Mouse (Mus musculus) liver, embryonic 16.5 days (tissue): ENCODE measurements around the gene Tas1r3. TPM values are rescaled to one million over a fixed set of nuclear protein-coding genes. Genes with fewer than 3 reads are reported as not detected.

Experiments
- ATAC-seq: fragments of 200-750 bp; cut with Nextera tagmentation; 2 replicates; pipeline ENCODE4 v1.8.0; 2017; ENCODE audit warnings: low read depth, mild to moderate bottlenecking, moderate number of reproducible peaks, moderate library complexity
- H3K27ac ChIP-seq: fragments of 300-500 bp; sonication (generic); 2 replicates; pipeline ENCODE4 v1.5.1; 2014; ENCODE audit warnings: mild to moderate bottlenecking, low read length
- H3K27me3 ChIP-seq: fragments of 300-500 bp; sonication (generic); 2 replicates; pipeline ENCODE4 v1.6.1; 2014; ENCODE audit warnings: low read depth, low read length, mixed read lengths; ENCODE audit not compliant: control insufficient read depth, insufficient read depth
- H3K36me3 ChIP-seq: fragments of 300-500 bp; sonication (generic); 2 replicates; pipeline ENCODE4 v1.6.1; 2014; ENCODE audit warnings: mild to moderate bottlenecking; ENCODE audit not compliant: control insufficient read depth, insufficient read depth
- H3K4me1 ChIP-seq: fragments of 300-500 bp; sonication (generic); 2 replicates; pipeline ENCODE4 v1.6.1; 2014; ENCODE audit warnings: low read depth, low read length, mixed read lengths; ENCODE audit not compliant: control insufficient read depth
- H3K4me2 ChIP-seq: fragments of 300-500 bp; sonication (generic); 2 replicates; pipeline ENCODE4 v1.6.1; 2014; ENCODE audit warnings: low read depth, low read length, mixed read lengths
- H3K4me3 ChIP-seq: fragments of 300-500 bp; sonication (generic); 2 replicates; pipeline ENCODE4 v1.5.1; 2014; ENCODE audit warnings: low read depth, mild to moderate bottlenecking, low read length
- H3K9ac ChIP-seq: fragments of 300-500 bp; sonication (generic); 2 replicates; pipeline ENCODE4 v1.6.1; 2014; ENCODE audit warnings: low read depth, low read length
- H3K9me3 ChIP-seq: fragments of 300-500 bp; sonication (generic); replicated peaks from 2 replicates; pipeline ENCODE4 v1.6.1; 2016; ENCODE audit warnings: low read length; ENCODE audit not compliant: control insufficient read depth
- WGBS: fragments of 180-500 bp; shearing (Covaris S2); extraction: QIAGEN DNeasy Blood & Tissue Kit; methylation state at CpG from one replicate; pipeline ENCODE4 v1.1.7; 2014; ENCODE audit not compliant: insufficient replicate concordance; 5-methylcytosine and 5-hydroxymethylcytosine counted together
- polyA plus RNA-seq: library from polyadenylated mRNA; unstranded; fragments of >200 nt; fragmentation: Nextera tagmentation; extraction: Ambion mirVana; gene quantifications from 2 replicates; pipeline ENCODE4 v1.2.1, GENCODE M21; 2015

Gene Tas1r3
- polyA plus RNA-seq, 1 experiment from 2014 or later, result 0.14 TPM

- WGBS, result 90% methylated on average over 7 of the region's 7 CpGs
- ATAC-seq, result no peak
- Histone ChIP-seq H3K4me2 (no peak overlapping the region), H3K9ac (no peak overlapping the region), H3K9me3 (no peaks in the 10 kb centered on the region), H3K4me1 (peaks cover 11% of the 10 kb centered on the region), H3K27me3 (no peaks in the 10 kb centered on the region), H3K27ac (no peak overlapping the region), H3K4me3 (no peak overlapping the region), H3K36me3 (peaks cover 40% of the 10 kb centered on the region)
Measured at GRCm38 (mm10) chr4:155899355-155899754, 36.2 kb upstream of the Tas1r3 start.

GRCm38 (mm10) chr4:155898318-155898717 is 35.2 kb upstream of the Tas1r3 start:
- Histone ChIP-seq H3K4me3 (no peak overlapping the region), H3K9ac (no peak overlapping the region), H3K4me1 (peaks cover 22% of the 10 kb centered on the region), H3K4me2 (no peak overlapping the region), H3K27ac (no peak overlapping the region), H3K9me3 (no peaks in the 10 kb centered on the region), H3K27me3 (no peaks in the 10 kb centered on the region), H3K36me3 (peaks cover 32% of the 10 kb centered on the region)
- ATAC-seq, result no peak
- 73% methylated on average over 2 of the region's 2 CpGs for WGBS

- Histone ChIP-seq H3K4me1 (peaks cover 31% of the 10 kb centered on the region), H3K4me3 (no peak overlapping the region), H3K9me3 (no peaks in the 10 kb centered on the region), H3K36me3 (peaks cover 26% of the 10 kb centered on the region), H3K4me2 (no peak overlapping the region), H3K9ac (no peak overlapping the region), H3K27me3 (no peaks in the 10 kb centered on the region), H3K27ac (no peak overlapping the region)
- ATAC-seq, result no peak
- WGBS, result 91% methylated on average over 12 of the region's 12 CpGs
Measured at GRCm38 (mm10) chr4:155896461-155896860, 33.3 kb upstream of the Tas1r3 start.

GRCm38 (mm10) chr4:155895826-155896225 is 32.7 kb upstream of the Tas1r3 start:
- Histone ChIP-seq H3K9me3 (no peaks in the 10 kb centered on the region), H3K9ac (no peak overlapping the region), H3K4me3 (no peak overlapping the region), H3K4me2 (no peak overlapping the region), H3K27me3 (no peaks in the 10 kb centered on the region), H3K4me1 (peaks cover 37% of the 10 kb centered on the region), H3K36me3 (peaks cover 24% of the 10 kb centered on the region), H3K27ac (no peak overlapping the region)
- WGBS, result 78% methylated on average over 4 of the region's 4 CpGs
- no peak for ATAC-seq

GRCm38 (mm10) chr4:155895216-155895615 is 32.1 kb upstream of the Tas1r3 start:
- WGBS, result 73% methylated on average over 6 of the region's 6 CpGs
- ATAC-seq, result no peak

GRCm38 (mm10) chr4:155894311-155894881 is 31.2 kb upstream of the Tas1r3 start:
- peaks cover 14% of the 10 kb centered on the region for H3K36me3 ChIP-seq
- no peaks in the 10 kb centered on the region for H3K9me3 ChIP-seq
- H3K27ac ChIP-seq, result peak overlapping the region; percentile 66
- peak overlapping the region; percentile 81 for H3K4me3 ChIP-seq
- H3K4me1 ChIP-seq, result peaks cover 41% of the 10 kb centered on the region
- 9% methylated on average over 8 of the region's 8 CpGs for WGBS
- ATAC-seq, result peak; percentile 28
- H3K4me2 ChIP-seq, result peak overlapping the region; percentile 100
- peak overlapping the region; percentile 56 for H3K9ac ChIP-seq
- no peaks in the 10 kb centered on the region for H3K27me3 ChIP-seq

More at GRCm38 (mm10) chr4:155895216-155895615, 32.1 kb upstream of the Tas1r3 start:
- H3K4me2 ChIP-seq, result no peak overlapping the region
- peaks cover 41% of the 10 kb centered on the region for H3K4me1 ChIP-seq
- no peak overlapping the region for H3K9ac ChIP-seq
- no peaks in the 10 kb centered on the region for H3K9me3 ChIP-seq
- H3K27ac ChIP-seq, result no peak overlapping the region
- H3K27me3 ChIP-seq, result no peaks in the 10 kb centered on the region
- no peak overlapping the region for H3K4me3 ChIP-seq
- peaks cover 18% of the 10 kb centered on the region for H3K36me3 ChIP-seq

GRCm38 (mm10) chr4:155893212-155893690 is 30.1 kb upstream of the Tas1r3 start:
- peaks cover 41% of the 10 kb centered on the region for H3K4me1 ChIP-seq
- H3K27me3 ChIP-seq, result no peaks in the 10 kb centered on the region
- H3K27ac ChIP-seq, result peak overlapping the region; percentile 5; the same call in 1 of the 2 replicates
- peaks cover 13% of the 10 kb centered on the region for H3K36me3 ChIP-seq
- H3K4me3 ChIP-seq, result peak overlapping the region; percentile 81
- peak overlapping the region; percentile 56 for H3K9ac ChIP-seq
- ATAC-seq, result no peak
- peak overlapping the region; percentile 100 for H3K4me2 ChIP-seq
- no peaks in the 10 kb centered on the region for H3K9me3 ChIP-seq
- 69% methylated on average over 8 of the region's 8 CpGs for WGBS

GRCm38 (mm10) chr4:155892438-155893211 is 29.5 kb upstream of the Tas1r3 start:
- peak; percentile 8 for ATAC-seq
- Histone ChIP-seq H3K36me3 (peaks cover 17% of the 10 kb centered on the region), H3K4me2 (peak overlapping the region; percentile 100), H3K27ac (peak overlapping the region; percentile 95), H3K27me3 (no peaks in the 10 kb centered on the region), H3K9me3 (no peaks in the 10 kb centered on the region), H3K4me3 (peak overlapping the region; percentile 81), H3K4me1 (peaks cover 41% of the 10 kb centered on the region), H3K9ac (peak overlapping the region; percentile 89)
- 4% methylated on average over 37 of the region's 37 CpGs for WGBS

GRCm38 (mm10) chr4:155892017-155892416 is 28.9 kb upstream of the Tas1r3 start:
- WGBS, result under 1% methylated on average over 52 of the region's 56 CpGs
- no peaks in the 10 kb centered on the region for H3K27me3 ChIP-seq

More at GRCm38 (mm10) chr4:155892017-155892416, 28.9 kb upstream of the Tas1r3 start:
- H3K36me3 ChIP-seq, result peaks cover 19% of the 10 kb centered on the region
- peaks cover 41% of the 10 kb centered on the region for H3K4me1 ChIP-seq
- H3K9me3 ChIP-seq, result no peaks in the 10 kb centered on the region
- H3K4me2 ChIP-seq, result peak overlapping the region; percentile 100
- H3K4me3 ChIP-seq, result peak overlapping the region; percentile 81
- peak overlapping the region; percentile 89 for H3K9ac ChIP-seq
- H3K27ac ChIP-seq, result peak overlapping the region; percentile 95
- ATAC-seq, result peak; percentile 91
